Mouse (Mus musculus) central nervous system, embryonic 14 days (tissue): Measurements from ENCODE around the gene Ppp4r2. TPM values are rescaled to one million over a fixed set of nuclear protein-coding genes. Genes with fewer than 3 reads are reported as not detected.

Source experiments
- polyA plus RNA-seq: library from polyadenylated mRNA; depleted of rRNA; stranded (reverse); fragments of >200 nt; gene quantifications from 2 replicates; pipeline ENCODE4 v1.2.3, GENCODE M21; 2012; rRNA removed

The Ppp4r2 gene
- polyA plus RNA-seq: 42.0 and 45.8 TPM in 2 replicates

GRCm38 (mm10) chr6:100833355-100833754 is at the start of gene Ppp4r2:
Gene Ppp4r2, plus strand, starts transcription at chr6:100833622.

Other genes with a start within 250 kb of the Ppp4r2 start
- 7.9 and 8.1 TPM in 2 replicates for gene Shq1, start 162.5 kb upstream of the Ppp4r2 start, polyA plus RNA-seq
- 2.8 and 8.2 TPM in 2 replicates for gene Gxylt2, start 128.9 kb upstream of the Ppp4r2 start, polyA plus RNA-seq